Mouse (Mus musculus) cerebellum, adult 9-11 months (tissue): Measurements from ENCODE around the gene Akap5.
A peak's percentile ranks its signal among the peaks of the same experiment; 100 is the strongest.

Source experiments
- DNase-seq: peaks from one replicate; pipeline ENCODE4 v3.0.0; 2022

Akap5 gene

DNA sequence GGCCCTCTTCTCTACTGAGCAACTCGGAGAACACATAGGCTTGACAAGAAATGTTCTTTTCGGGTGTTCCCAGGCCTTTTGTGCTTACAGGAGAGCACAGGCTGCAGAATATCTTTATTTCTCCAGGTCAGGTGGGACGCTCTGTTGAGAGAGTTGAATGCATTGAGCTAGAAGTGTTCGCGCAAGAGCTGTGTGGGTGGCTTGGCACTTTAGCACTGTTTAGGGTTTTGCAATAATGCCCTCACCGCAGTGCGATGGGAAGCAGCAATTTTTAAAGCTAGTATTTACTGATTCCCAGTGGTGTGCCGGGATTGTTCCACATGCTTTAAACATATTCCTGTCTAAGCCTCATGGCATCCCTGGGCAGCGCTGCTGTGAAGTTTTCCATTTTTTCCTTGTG lies 13.5 kb upstream of the Akap5 start:
- no peak for DNase-seq

DNA sequence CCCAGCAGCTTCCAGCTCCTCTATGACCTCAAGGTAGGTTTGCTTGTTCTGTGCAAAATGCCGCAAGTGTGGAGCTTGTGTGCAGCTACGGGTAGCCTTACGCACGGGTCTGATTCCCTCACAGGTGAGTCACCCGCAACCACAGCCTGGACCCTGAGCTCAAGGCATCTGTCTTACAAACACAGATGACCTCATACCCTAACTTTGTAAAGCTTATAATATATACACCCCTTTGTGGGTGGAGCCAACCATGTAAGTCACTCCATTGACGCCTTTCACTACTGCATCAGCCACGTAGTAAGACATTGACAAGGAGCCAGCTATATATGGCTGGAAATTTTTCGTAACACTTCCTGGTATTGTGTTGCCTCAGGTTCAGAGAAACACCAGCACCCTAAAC lies 12.7 kb upstream of the Akap5 start:
- DNase-seq, result no peak

DNA sequence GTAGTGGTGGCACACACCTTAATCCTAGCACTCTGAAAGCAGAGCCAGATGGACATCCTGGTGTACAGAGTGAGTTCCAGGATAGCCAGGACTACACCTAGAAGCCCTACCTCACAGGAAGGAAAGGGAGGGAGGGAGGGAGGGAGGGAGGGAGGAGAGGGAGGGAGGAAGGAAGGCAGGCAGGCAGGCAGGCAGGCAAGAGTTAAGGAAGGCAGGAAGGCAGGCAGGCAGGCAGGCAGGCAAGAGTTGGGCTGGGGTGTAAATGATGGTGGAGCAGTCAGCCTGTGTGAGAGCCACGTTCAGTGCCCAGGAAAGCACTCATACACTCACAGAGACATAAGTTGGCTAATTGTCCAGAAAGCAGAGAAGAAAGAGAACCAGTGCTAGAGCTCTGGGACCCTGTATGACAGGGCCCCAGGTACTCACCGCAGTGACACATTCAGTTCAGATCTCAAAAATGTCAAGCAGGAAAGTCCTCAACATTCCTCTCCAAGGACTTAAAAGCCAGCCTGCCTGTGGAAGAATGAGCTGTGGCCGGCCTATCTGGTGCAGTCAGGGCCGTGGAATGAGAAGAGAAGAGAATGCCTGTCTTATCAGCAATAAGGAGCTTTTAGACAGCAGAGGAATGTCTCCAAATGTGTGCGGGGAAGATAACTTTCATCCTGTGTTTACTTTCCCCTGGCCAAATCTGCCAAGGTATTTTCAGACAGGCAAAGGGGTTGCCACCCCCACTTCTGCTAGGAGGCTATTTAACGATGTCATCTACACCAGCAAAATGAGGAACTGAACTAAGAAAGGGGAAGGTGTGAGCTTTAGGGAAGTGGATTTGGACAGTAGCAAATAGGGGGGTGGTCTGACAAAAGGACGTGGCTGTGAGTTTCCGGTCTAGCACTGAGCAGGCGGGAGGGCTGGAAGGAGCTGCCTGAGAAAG lies 6.1 kb upstream of the Akap5 start:
- no peak for DNase-seq

DNA sequence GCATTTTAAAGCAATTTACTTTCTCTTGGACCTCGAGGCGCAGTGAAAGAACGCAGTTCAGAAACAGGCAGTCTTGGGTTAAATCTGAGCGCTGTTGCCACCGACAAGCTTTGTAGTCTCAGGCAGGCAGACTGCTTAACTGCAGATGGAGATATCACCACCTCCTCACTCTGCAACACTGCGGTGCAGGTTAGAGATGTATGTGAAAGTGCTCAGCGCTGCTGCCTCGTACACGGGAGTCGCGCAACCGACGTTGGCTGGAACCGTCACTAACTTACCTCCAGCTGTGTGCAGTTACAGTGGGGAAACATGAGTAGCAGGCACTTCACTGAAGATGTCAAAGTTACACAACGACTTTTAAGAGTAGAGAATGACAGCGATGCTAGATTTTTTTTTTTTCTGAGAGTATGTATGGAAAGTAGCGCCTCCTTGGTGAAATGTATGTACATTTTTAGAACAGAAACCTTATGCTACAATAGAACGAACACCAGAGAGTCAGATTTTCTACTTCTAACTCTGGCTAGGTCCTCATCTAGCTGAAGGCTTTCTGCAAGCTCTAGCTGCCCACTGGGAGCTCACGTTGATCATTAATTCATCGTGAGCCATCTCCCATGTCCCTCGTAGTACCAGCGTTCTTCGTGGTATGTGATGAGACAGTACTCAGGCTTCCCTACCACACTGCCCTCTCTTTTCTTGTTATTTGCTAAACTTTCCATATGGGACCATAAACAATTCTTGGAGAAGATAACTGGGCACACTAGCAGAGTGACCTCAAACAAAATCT lies 1.9 kb downstream of the Akap5 start:
- DNase-seq, result no peak

DNA sequence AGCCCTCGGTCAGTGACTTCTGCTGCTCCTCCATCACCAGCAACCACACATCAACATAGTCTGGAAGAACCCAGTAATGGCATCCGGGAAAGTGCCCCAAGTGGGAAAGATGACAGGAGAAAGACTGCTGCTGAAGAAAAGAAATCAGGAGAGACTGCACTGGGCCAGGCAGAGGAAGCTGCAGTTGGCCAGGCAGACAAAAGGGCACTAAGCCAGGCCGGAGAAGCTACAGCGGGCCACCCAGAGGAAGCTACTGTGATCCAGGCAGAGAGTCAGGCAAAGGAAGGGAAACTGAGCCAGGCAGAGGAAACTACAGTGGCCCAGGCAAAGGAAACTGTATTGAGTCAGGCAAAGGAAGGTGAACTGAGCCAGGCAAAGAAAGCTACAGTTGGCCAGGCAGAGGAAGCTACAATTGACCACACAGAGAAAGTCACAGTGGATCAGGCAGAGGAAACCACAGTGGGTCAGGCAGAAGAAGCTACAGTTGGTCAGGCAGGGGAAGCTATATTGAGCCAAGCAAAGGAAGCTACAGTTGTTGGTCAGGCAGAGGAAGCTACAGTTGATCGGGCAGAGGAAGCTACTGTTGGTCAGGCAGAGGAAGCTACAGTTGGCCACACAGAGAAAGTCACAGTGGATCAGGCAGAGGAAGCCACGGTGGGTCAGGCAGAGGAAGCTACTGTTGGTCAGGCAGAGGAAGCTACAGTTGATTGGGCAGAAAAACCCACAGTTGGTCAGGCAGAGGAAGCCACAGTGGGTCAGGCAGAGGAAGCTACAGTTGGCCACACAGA lies 4.1 kb downstream of the Akap5 start:
- DNase-seq, result no peak

DNA sequence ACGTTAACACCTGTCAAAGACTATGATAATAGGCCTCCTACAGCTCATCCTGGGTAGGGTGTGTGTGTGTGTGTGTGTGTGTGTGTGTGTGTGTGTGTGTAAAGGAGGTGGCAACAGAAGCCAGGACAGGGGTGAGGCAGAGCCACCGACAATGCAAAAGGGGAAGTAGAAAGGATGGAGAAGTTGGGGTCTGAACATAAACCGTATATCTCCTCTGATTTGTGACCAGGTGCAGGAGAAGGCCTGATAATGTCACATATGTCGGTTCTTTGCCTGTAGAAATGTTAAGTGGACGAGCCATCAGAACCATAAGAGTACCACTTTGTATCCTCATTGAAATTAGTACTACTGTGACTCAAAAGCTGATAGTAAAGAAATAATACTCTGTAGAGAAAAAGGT lies 9.0 kb downstream of the Akap5 start:
- DNase-seq, result no peak

DNA sequence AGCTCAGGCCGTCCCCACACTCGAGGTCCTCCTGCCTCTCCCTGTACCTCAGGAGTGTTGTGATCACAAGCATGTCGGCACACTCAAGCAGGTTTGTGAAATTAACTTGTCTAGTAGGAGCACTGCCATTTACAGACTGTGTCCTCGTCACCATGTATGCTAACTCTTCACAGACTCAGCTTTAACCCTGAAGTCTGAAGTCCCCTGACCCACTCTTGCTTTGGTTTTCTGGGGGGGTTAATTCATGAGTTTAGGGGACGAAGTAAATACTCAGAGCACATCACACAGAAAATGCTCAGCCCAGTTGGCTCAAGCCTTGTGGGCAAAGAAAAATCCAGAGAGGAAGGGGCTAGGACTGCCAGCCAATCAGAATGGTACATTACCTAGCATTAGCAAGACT lies 10.9 kb downstream of the Akap5 start:
- DNase-seq, result no peak

DNA sequence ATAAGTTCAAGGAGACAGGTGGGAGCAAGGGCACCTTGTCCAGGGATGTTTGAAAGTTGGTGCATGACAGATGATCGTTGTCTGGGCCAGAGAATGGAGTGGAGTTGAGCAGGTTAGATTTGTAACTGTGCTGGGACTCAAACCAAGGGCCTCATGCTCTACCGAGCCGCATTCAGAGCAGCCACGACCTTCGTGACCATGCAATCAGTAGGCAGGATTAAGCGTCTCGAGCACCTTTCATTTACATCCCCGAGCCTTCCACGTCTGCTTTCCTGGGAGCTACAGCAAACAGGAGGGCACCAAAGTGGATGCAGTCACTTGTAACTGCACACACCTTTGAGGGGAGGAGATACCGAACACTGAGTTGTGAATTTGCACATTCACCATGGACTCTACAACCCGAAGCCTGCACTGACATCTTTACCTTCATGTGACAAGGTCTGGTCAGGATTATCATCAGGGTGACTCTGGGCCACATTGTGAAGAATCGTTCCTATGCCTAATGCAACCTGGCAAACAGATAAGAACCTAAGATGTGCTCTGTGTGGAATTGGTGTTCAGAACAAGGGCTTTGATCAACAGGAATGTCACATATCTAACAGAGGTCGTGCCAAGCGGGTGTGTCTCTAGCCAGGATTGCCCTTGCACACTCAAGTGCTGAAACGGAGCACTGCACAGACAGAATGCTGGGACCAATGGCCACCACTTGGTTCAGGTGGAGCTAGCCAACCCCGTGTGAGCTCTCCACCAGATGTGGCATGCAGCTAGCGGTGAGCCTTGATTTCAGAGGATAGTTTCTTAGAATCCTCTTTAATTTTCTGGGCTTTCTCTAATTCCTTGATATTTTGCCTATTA lies 11.6 kb downstream of the Akap5 start:
- DNase-seq, result no peak

DNA sequence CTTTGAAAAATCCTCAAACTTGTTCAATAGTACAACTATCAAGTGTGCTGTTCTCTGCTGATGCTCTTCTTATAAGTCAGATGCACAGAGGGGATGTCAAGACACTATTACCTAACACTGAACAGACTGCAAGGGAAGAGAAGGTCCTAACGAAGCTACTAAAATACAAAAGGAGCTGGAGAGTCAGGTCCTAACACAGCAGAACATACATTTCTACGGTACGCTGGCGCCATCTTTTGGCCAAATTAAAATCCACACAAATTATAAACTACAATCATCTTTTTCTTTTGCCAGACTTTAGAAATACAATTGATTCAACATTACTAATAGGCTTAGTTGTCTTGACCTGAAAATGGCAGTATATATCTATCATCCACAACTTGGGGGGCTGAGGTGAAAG lies 16.4 kb downstream of the Akap5 start:
- DNase-seq, result peak; percentile 27

DNA sequence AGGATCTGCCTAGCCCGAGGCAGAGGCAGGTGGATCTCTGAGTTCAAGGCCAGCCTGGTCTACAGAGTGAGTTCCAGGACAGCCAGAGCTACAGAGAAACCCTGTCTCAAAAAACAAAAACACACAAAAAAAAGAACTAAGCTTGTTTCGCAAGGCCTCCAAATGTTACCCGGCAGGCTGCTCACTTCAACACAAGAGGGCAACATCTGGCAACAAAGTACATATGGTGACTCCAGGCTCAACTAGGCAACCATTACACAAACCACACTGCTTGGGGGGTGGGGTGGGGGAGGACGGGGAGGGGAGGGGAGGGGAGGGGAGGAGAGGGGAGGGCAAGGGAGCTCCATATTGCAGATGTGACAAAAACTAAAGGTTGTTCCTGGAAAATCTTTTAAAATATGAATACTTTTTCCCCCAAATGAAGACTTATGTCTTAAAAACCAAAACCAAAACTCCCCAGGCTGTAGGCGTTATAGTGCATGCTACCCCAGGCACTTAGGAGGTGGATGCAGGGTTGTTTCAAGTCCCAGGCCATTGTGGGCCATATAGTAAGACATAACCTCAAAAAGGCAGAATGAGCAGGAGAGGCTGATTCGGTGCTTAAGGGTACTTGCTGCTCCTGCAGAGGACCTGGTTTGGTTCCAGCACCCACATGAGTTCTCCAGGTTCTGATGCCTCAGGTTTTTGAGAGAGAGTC lies 21.2 kb downstream of the Akap5 start:
- no peak for DNase-seq

DNA sequence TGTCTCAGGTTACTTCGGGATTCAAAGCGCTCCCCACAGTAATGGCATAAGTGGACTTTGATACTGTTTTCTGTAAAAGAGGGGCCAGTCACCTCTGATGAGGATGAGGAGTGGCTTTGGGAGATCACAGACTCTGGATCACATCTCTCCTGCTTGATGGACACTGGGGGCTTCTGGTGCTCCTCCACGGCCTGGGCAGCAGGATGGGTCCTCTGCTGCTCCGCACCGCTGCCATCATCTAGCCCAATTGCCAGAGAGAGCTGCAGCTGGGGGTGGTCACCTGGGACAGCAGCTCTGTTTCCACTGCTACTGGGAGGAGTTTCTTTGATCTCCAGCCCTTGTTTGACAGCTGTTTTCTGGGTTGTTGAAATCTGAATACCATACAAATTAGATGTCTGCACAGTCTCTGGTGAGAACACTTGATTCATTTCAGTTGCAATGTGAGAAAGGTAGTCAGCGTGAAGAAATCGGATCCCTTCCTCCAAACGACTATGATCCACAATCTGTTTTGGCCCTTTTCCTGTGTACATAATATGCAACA lies 25.1 kb downstream of the Akap5 start:
- no peak for DNase-seq

DNA sequence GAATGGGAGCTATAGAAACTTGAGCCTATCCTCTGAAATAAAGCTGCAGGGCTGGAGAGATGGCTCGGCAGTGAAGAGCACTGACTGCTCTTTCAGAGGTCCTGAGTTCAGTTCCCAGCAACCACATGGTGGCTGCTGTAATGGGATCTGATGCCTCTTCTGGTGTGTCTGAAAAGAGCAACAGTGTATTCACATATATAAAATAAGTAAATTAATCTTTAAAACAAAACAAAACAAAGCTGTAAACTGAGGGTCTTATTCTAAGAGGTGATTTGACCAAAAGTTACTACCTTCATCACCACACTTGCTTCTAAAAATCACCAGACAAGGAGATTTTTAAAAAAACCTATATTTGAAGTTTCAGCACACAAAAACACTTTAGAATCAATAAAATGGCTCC lies 36.2 kb downstream of the Akap5 start:
- no peak for DNase-seq

DNA sequence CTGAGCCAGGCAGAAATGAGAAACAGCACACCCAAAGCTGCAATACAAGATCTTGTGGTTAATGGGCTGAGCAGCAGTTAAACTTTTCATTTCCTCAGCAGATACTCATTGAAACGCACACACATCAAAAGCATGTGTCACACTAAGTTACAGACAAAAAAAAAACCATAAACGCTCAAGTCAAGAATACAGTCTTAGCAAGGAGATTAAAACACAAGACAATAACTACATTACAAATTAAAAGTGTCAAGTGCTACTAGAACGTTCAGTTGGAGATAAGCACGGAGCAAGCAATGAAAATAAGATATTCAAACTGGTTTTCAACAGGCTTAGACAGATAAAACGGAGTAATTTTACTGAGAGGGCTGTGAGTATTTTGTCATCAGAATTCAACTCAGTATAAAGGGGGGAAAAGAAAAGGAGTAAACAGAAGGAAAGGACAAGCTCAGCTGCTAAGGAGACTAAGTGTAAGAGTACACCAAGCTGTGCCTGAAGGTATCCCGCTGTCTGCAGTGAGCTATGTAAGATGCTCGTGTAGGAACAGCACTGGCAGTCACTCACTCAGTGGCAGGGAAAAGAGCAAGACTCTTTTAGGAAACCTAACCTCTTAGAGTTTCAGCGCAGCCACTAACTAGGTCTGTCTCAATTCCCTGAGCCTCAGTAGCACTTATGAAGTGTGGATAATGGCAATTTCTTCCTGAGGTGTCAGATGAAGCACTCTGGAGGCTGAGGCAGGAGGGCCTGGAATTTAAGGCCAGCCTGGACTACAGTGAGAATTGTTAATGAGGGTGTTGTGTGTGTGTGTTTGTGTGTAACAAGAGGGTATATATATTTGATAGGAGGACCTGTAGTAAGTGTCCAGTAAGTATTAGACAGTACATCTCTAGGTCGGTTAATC lies 37.0 kb downstream of the Akap5 start:
- DNase-seq, result no peak

DNA sequence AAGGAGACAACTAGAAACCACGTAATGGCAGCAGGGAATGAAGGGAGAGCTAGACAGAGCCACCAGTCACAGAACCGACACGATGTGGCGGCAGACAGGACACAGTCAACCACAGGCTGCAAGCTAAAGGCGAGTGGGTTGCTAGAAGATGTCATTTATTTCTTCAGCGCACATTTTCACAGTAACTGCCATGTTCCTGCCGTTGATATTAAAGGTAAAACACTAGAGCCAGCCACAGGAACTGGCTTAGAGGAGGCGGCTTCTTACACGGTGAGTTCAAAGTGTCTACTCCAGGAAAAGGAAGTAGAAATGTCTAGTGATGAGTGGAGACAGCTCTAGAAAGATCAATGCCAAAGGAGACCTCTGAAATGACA lies 37.6 kb downstream of the Akap5 start:
- DNase-seq, result no peak

DNA sequence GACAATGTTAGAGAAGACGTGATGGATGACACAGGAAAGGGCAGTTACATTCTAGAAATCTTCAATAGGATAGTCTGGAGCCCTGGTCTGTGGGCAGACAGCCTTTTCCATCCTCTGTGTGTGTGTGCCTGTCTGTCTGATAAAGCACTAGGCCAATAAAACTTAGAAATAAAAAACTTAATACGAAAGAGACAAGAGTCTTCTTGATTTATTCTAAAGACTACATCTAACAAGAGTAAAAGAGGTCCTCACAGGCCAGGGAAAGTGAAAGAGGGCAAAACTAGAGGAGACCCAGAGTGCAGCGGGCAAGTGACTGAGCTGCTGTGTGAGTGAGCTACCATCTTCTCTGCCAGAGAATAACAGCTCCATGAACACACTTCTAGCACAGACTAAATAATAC lies 41.6 kb downstream of the Akap5 start:
- DNase-seq, result no peak

DNA sequence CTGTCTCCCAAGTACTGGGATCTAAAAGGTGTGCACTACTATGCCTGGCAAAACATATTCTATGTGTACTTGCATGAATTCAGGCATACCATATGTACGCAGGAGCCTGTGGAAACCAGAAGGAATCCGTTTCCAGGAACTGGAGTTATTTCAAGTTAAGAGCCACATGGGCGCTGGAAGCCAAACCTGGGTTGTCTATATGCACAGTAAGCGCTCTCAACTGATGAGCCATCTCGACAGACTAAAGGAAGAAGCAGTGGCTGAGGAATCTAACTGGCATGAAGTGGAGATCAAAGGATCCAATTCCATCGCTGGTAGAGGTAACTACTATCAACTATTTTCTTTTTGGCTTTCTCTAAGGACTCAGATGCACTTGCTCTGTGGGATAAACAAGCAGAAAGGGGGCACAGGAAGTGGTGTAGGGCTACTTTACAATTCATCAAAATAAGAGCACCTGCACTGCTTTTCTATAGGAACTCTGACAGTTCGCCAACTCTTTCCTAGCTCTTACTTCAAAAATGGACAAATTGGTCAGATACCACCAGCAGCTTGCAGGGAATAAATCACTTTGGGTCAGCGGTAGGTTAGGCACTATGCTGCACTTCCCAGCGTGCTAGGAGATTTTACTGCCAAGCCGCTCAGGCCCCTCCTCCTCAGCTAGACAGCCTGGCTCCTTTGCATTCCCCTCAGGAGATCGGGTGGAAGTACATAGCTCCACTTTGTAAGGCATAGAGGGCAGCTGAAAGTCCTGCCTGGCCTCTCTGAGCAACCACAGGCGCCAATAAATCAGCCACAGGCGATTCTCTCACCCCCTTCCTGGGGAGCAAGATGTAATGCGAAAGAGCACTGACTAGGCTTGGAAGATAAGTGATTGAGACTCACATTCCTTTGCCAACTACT lies 42.7 kb downstream of the Akap5 start:
- DNase-seq, result peak; percentile 53

DNA sequence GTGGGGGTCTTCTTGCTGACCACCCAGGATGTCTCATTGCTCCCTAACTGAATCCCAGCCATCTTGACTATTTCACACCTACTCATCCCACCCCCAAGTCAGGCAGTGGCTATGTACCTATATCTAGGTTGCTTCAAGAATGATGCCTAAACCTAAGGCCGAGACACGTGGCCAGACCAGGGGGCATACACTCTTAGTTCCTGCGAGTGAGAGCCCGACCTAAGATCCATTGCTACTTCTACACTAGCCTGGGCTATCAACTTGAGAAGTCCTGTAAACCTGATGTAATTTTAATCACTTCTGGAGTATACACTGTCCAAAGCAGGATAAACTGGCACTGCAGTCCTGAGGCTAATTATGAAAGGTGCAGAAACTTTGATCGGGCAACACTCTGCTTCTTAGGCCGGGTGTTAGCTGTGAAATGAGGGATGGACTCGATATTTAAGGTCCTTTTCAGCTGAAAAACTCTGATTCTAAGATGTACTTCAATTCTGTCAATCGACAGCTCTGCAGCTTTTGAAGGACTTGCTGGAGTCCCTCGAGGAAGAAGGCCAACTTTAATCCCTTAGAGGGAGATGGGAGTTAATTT lies 43.6 kb downstream of the Akap5 start:
- DNase-seq, result peak; percentile 61

DNA sequence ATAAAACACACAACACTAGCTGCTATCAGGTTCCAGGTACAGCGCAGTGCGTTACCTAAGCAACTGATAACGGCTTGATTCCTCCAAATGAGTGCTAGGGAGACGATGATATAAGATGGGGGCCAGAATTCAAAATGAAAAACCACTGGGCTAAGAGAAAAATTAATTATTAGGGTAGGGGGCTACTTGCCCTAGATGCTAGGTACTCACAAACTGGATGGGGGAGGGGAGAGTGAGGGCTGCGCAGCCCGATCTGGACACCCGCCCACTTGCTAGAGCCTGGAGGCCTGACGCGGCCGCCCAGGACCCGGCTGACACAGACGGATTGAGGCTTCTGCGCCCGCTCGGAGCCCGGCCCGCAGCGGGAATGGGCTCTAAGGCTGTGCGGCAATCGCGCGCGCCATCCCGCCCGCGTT lies 44.1 kb downstream of the Akap5 start:
- no peak for DNase-seq
